Mouse (Mus musculus) erythroblast, embryonic 14.5 days (primary cell): Measurements from ENCODE around the gene Prrx2. TPM values are rescaled to one million over a fixed set of nuclear protein-coding genes. Genes with fewer than 3 reads are reported as not detected.

Experiments
- H3K27me3 ChIP-seq: 2 replicates; pipeline ENCODE4 v1.6.1; 2012; ENCODE audit warnings: inconsistent platforms; ENCODE audit not compliant: control insufficient read depth
- H3K36me3 ChIP-seq: 2 replicates; pipeline ENCODE4 v1.6.1; 2012; ENCODE audit warnings: mild to moderate bottlenecking, inconsistent platforms; ENCODE audit not compliant: control insufficient read depth
- H3K4me1 ChIP-seq: 2 replicates; pipeline ENCODE4 v1.6.1; 2012; ENCODE audit warnings: inconsistent platforms; ENCODE audit not compliant: control insufficient read depth
- H3K4me3 ChIP-seq: replicated peaks from 2 replicates; pipeline ENCODE3; 2012; ENCODE audit warnings: moderate library complexity, mild to moderate bottlenecking, inconsistent platforms
- H3K9me3 ChIP-seq: 2 replicates; pipeline ENCODE4 v1.6.1; 2012; ENCODE audit warnings: low read length, inconsistent platforms, mixed read lengths; ENCODE audit not compliant: control insufficient read depth
- GATA1 ChIP-seq: IDR thresholded peaks from 2 replicates; pipeline ENCODE4 v1.6.1; 2012; ENCODE audit warnings: low read length, inconsistent platforms, mixed read lengths
- TAL1 ChIP-seq: IDR thresholded peaks from 3 replicates; pipeline ENCODE4 v1.6.1; 2012; ENCODE audit warnings: low read length, inconsistent platforms, mixed read lengths
- polyA plus RNA-seq: library from polyadenylated mRNA; stranded (reverse); fragments of >175 nt; gene quantifications from 2 replicates; pipeline ENCODE4 v1.2.3, GENCODE M21; 2012

The Prrx2 gene
- not detected in 2 replicates for polyA plus RNA-seq

DNA sequence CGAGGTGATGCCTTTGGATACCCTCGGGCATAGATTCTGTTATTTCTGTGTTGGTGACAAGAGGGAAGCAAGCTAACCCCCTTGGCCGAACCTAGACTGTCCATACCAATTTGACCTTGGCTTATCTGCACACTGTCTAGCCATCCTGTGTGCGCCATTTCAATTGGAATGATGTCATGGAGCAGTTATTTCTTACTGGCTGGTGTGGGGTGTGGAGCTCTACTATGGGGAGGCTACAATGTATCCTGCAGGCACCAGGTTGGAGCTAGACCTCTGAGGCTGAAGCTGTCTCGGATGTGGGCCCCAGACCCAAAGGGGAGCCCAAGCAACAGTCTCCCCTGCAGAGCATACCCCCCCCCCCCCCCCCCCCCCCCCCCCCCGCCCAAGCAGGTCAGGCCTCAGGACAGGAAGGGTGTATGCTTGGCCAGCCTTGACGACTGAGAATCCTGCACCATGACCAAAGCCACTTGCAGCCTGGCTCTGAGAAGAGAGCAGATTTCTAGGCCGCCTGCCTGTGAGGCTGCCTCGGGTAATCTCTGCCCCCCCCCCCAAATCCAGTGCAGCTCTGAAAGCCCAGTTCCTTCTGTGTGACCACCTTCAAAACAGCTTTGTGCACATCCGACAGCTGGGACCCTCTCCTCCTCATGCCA lies at the start of gene Prrx2:
Gene Prrx2 (plus strand): TSS at position 600 of the 650 bp plus-strand sequence.
- no peaks in the 10 kb centered on the region for H3K9me3 ChIP-seq
- no peak for TF ChIP-seq TAL1
- no peak for TF ChIP-seq GATA1
- H3K4me1 ChIP-seq, result peaks cover 26% of the 10 kb centered on the region
- H3K4me3 ChIP-seq, result no peak within 1 kb of the TSS
- H3K27me3 ChIP-seq, result peaks cover 15% of the 10 kb centered on the region
- no peaks in the 10 kb centered on the region for H3K36me3 ChIP-seq

DNA sequence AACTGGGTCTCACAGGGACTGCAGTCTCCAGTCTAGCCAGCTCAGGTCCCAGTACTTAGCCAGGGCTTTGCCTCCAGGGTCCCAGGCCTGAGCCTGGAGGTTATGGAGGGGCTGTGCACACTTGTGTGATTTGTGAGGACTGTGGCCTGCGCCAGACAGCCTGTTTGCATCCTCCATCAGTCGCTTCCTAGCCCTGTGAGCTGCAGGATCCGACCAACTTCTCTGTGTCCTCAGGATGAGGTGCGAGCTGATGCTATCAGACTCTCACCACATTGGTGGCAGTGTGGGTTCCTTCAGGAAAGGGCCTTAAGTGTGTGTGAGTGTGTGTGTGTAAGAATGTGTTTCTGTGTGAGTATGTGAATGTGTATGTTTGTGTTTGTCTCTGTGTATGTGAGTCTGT lies 47.3 kb upstream of the Prrx2 start:
- Histone ChIP-seq H3K4me1 (peaks cover 20% of the 10 kb centered on the region), H3K9me3 (no peaks in the 10 kb centered on the region), H3K27me3 (peaks cover 50% of the 10 kb centered on the region)

DNA sequence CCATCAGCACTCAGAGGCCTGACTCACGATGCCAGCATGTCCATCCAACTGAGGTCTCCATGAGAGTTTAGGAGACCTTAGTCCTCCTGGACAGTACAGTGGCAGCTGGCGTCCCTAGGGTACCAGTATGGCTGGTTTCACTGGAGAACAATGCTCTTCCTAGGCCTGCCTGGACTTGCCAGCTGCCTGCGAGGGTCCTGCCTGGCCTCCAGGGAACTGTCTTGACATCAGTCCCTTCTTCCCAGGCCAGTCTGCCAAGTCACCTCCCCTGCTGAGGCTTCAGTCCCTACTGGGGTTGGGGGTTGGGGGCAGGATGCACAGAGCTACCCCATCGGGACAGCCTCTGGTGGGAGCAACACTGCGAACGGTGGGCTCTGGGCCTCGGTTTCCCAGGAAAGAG lies 42.7 kb upstream of the Prrx2 start:
- H3K4me1 ChIP-seq, result peaks cover 22% of the 10 kb centered on the region
- TF ChIP-seq TAL1 (no peak), GATA1 (no peak)
- no peaks in the 10 kb centered on the region for H3K9me3 ChIP-seq
- H3K27me3 ChIP-seq, result peaks cover 33% of the 10 kb centered on the region
- H3K4me3 ChIP-seq, result no peak overlapping the region
- no peaks in the 10 kb centered on the region for H3K36me3 ChIP-seq

More for the DNA sequence above, 47.3 kb upstream of the Prrx2 start:
- TF ChIP-seq GATA1 (no peak), TAL1 (no peak)
- no peak overlapping the region for H3K4me3 ChIP-seq
- H3K36me3 ChIP-seq, result no peaks in the 10 kb centered on the region

DNA sequence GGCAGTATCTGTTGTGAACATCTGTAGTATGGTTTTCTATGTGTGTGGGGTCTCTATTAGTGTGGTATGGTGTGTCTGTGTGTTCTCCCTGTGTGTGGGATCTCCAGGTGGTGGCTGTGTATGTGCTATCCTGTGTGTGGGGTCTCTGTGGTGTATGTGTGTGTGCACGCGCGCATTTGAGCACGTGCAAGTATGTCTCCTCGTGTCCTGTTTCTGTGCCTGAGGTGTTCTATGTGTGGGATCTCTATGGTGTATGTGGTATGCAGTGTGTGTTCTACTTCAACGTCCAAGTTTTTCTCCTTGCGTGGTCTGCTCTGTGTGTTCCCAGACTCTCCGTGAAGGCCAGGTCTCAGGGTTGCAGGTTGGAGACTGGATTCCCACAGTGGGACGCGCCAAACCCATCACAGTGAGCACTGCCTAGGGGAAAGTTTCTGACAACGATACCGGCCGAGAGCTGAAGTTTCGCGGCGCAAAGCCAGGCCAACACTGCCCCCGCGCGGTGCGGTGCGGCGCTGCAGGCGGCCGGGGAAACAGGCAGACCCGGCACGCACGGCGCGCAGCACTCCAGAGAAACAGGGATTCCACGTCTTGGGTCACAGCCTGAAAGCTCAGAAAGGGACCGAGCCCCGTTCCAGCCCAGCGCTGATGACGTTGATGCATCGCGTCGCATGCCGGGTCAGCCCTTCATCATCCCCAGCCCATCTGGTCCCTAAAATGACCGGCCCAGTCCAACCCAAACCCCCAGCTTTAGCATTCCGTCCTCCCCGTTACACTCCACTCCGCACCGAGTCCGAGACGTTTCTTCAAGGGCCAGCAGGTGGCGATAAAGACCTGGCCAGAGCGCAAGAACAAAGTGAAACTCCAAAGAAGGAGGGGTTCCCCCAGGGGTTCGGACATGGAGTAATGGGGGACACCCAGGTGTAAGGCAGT lies 40.3 kb upstream of the Prrx2 start:
- H3K36me3 ChIP-seq, result no peaks in the 10 kb centered on the region
- peak overlapping the region; percentile 59 for H3K4me3 ChIP-seq
- peaks cover 22% of the 10 kb centered on the region for H3K4me1 ChIP-seq
- H3K27me3 ChIP-seq, result peaks cover 49% of the 10 kb centered on the region
- TF ChIP-seq GATA1, result no peak
- TF ChIP-seq TAL1, result no peak
- no peaks in the 10 kb centered on the region for H3K9me3 ChIP-seq

DNA sequence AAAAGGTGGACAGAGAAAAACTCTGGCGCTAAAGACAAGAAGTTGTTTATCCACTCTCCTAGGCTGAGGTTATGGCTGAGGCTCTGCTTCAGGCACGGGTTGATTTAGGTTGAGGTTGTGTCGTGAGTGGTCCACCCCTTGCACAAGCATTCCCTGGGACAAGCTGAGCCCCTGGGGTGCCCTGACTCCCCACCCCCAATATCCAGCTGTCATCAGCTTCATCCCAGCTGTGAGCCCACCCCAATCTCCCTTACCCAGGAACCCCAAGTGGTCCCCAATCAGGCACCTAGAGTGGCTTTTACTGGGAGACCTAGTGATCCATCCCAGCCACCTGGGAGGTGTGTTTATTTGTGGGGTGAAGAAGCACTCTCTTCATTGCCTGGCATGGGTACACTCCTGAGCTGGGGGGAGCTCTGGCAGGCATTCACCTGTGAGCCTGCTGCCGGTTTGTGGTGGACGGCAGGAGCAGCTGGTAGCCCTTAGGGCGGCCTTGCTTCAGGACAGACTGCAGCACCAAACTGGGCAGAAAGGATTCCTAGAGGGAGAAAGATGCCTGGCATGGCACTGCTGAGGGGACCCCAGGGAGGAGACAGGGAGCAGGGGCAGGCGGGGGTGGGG lies 39.4 kb upstream of the Prrx2 start:
- H3K36me3 ChIP-seq, result no peaks in the 10 kb centered on the region
- peaks cover 22% of the 10 kb centered on the region for H3K4me1 ChIP-seq
- H3K9me3 ChIP-seq, result no peaks in the 10 kb centered on the region
- peaks cover 58% of the 10 kb centered on the region for H3K27me3 ChIP-seq
- peak overlapping the region; percentile 59 for H3K4me3 ChIP-seq
- TF ChIP-seq GATA1 (no peak), TAL1 (no peak)

DNA sequence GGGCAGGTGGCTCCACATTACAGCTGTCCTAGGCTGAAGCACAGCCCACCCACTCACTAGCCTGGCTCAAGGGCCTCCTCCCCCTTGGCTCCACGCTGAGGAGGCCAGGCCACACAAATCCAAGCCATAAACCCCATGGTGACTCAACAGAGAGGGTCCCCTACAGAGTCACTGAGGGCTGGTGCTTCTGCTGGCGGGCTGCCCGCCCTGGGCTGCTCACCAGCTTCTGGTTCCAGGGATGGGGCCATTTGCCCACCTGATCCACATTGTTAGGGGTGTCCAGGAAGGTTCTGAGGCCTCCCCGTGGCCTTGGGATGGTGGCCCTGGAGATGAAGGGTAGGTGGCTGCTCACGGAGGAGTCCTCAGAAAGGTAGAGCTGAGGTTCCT lies 38.9 kb upstream of the Prrx2 start:
- Histone ChIP-seq H3K4me1 (peaks cover 22% of the 10 kb centered on the region), H3K27me3 (peaks cover 63% of the 10 kb centered on the region), H3K9me3 (0 out of 2 replicates have a peak, but pooled peaks cover under 1% of the 10 kb centered on the region), H3K4me3 (no peak overlapping the region), H3K36me3 (no peaks in the 10 kb centered on the region)
- no peak for TF ChIP-seq GATA1
- TF ChIP-seq TAL1, result no peak

DNA sequence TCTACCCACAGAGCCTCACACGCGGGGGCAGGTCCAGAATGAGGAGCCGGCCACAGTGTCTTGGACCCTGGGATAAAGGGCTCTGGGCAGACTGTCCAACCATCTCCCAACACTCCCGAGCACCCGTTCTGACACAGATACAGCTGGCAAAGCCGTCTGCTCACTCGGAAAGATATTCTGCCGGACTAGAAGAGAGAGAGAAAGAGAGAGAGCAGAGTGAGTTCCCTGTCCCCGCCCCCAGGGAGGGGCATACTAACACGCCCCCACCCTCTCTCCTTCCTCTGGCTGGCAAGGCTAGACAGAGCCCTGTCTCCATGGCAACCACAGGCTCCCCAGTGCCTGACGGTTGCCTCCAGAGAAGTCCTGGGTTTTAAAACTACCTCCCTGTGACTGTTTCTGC lies 38.4 kb upstream of the Prrx2 start:
- peaks cover 68% of the 10 kb centered on the region for H3K27me3 ChIP-seq

DNA sequence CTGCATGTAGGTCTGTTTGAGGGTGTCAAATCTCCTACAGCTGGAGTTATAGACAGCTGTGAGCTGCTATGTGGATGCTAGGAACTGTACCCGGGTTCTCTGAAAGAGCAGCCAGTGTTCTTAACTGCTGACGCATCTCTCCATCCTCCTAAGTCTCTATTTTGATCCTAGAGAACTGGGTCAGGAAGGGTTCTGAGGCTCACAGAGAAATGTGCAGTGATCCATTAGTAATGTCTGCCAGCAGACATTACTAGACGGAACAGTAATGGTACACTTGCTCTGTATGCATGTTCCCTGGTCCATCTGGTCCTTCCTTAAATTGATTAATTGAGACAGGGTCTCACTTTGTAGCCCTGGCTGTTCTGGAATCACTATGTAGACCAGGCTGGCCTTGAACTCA lies 35.3 kb upstream of the Prrx2 start:
- H3K4me1 ChIP-seq, result peaks cover 18% of the 10 kb centered on the region
- peaks cover 9% of the 10 kb centered on the region; the same call in 1 of the 2 replicates for H3K9me3 ChIP-seq
- H3K27me3 ChIP-seq, result peaks cover 93% of the 10 kb centered on the region
- no peaks in the 10 kb centered on the region for H3K36me3 ChIP-seq
- no peak overlapping the region for H3K4me3 ChIP-seq
- TF ChIP-seq GATA1, result no peak
- TF ChIP-seq TAL1, result no peak

More for the DNA sequence above, 38.4 kb upstream of the Prrx2 start:
- Histone ChIP-seq H3K36me3 (no peaks in the 10 kb centered on the region), H3K4me1 (peaks cover 22% of the 10 kb centered on the region), H3K9me3 (peaks cover 6% of the 10 kb centered on the region; the same call in 1 of the 2 replicates), H3K4me3 (no peak overlapping the region)
- no peak for TF ChIP-seq GATA1
- TF ChIP-seq TAL1, result no peak

DNA sequence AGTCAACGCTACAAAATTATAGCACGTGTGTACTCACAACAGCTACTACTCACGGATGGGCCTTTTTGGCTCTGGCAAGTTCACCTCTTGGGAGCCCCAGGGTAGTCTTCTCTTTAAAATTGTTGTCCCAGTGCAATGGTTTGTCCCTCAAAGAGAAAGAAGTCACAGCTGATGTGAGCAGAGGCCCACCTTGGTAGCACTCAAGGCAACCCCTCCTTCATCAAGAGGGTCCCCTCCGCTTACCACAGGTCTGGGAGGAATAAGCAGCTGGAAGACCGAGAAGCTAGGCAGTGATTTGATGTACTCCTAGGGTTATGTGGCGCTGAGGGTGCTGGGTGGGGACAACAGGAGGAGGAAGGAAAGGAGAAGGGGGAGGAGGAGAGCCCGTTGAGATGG lies 34.1 kb upstream of the Prrx2 start:
- peaks cover 100% of the 10 kb centered on the region for H3K27me3 ChIP-seq
- TF ChIP-seq GATA1 (no peak), TAL1 (no peak)
- no peaks in the 10 kb centered on the region for H3K36me3 ChIP-seq
- H3K9me3 ChIP-seq, result peaks cover 9% of the 10 kb centered on the region; the same call in 1 of the 2 replicates
- no peak overlapping the region for H3K4me3 ChIP-seq
- H3K4me1 ChIP-seq, result peaks cover 9% of the 10 kb centered on the region
